Mouse (Mus musculus) ES-CJ7 (cell line): Measurements from ENCODE around the gene Cpt1b.
"Not testable (repeated sequence)": the region's sequence is repeated elsewhere in the genome, so short reads cannot be mapped to it uniquely, and the experiment has no call there.

Source experiments
- DNase-seq: peaks from one replicate; pipeline ENCODE4 v3.0.0; 2011; ENCODE audit warnings: low read depth, low spot score

Gene Cpt1b

GRCm38 (mm10) chr15:89432946-89433345 lies 7.3 kb upstream of the Cpt1b start:
- no peak for DNase-seq

- no peak for DNase-seq
Observed at GRCm38 (mm10) chr15:89431806-89432205, 6.1 kb upstream of the Cpt1b start.

- DNase-seq: no peak
Observed at GRCm38 (mm10) chr15:89431271-89431670, 5.6 kb upstream of the Cpt1b start.

GRCm38 (mm10) chr15:89430771-89431170 lies 5.1 kb upstream of the Cpt1b start:
- DNase-seq: not testable (repeated sequence)

- no peak for DNase-seq
Observed at GRCm38 (mm10) chr15:89430341-89430740, 4.7 kb upstream of the Cpt1b start.

- DNase-seq: peak; percentile 88
Observed at GRCm38 (mm10) chr15:89429352-89430221, 3.9 kb upstream of the Cpt1b start, which contains the start of the genes C730034F03Rik, Gm44502 and Chkb. C730034F03Rik (plus strand) TSS chr15:89429589. Gm44502 (minus strand) TSS chr15:89429696. Chkb (minus strand) TSS chr15:89429908.

- no peak for DNase-seq
Observed at GRCm38 (mm10) chr15:89428821-89429351, 3.2 kb upstream of the Cpt1b start.

GRCm38 (mm10) chr15:89428136-89428790 lies 2.6 kb upstream of the Cpt1b start:
- DNase-seq: no peak

- no peak for DNase-seq
Observed at GRCm38 (mm10) chr15:89426716-89427115, 1.1 kb upstream of the Cpt1b start.

GRCm38 (mm10) chr15:89424621-89425020 lies 1.0 kb downstream of the Cpt1b start:
- DNase-seq: no peak

GRCm38 (mm10) chr15:89421938-89422337 lies 3.7 kb downstream of the Cpt1b start:
- DNase-seq: no peak

GRCm38 (mm10) chr15:89415282-89415681 lies 10.4 kb downstream of the Cpt1b start:
- no peak for DNase-seq

- peak; percentile 80 for DNase-seq
Observed at GRCm38 (mm10) chr15:89410118-89410517, 15.5 kb downstream of the Cpt1b start, which contains the start of gene Syce3. Syce3 (minus strand) TSS chr15:89410503.

- DNase-seq: peak; percentile 63
Observed at GRCm38 (mm10) chr15:89406691-89407090, 19.0 kb downstream of the Cpt1b start.

GRCm38 (mm10) chr15:89404831-89405623 lies 20.6 kb downstream of the Cpt1b start:
- no peak for DNase-seq

GRCm38 (mm10) chr15:89402471-89402870 lies 23.2 kb downstream of the Cpt1b start:
- peak; percentile 65 for DNase-seq

GRCm38 (mm10) chr15:89399716-89400115 lies 25.9 kb downstream of the Cpt1b start:
- DNase-seq: peak; percentile 32

- no peak for DNase-seq
Observed at GRCm38 (mm10) chr15:89398146-89398545, 27.5 kb downstream of the Cpt1b start.

GRCm38 (mm10) chr15:89396883-89397282 lies 28.8 kb downstream of the Cpt1b start:
- DNase-seq: no peak

GRCm38 (mm10) chr15:89390081-89390480 lies 35.6 kb downstream of the Cpt1b start:
- DNase-seq: no peak

- DNase-seq: no peak
Observed at GRCm38 (mm10) chr15:89387127-89387526, 38.5 kb downstream of the Cpt1b start.
